Mouse (Mus musculus): ENCODE results near the gene Sparcl1.

Sparcl1 gene

GRCm38 (mm10) chr5:104113491-104114172 is at the start of gene Sparcl1:
Gene Sparcl1, minus strand, starts transcription at chr5:104113733.
- DNase-seq (ENCODE audit: low spot score) = no peak

- DNase-seq (ENCODE audit: low spot score) = no peak
These were observed 47.9 kb upstream of the Sparcl1 start for GRCm38 (mm10) chr5:104161390-104161789.

DNA sequence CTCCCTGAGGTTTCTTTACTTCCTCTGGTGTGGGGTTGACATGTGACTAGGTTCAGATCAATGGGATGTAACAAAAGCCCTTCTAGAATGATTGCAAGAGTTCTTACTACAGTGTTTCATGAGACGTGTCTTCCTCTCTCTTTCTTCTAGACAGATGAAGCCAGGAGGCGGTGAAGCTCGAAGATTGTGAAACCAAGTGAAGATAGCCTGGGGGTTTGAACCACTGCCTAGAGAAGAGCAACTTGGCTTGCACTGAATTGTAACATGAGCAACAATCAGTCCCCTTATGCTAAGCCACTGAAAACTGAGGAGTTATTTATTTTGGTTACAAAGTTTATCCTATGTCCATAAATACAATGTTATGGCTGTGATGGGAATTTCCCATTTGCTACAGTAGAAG is 47.0 kb upstream of the Sparcl1 start:
- DNase-seq (ENCODE audit: low spot score) = no peak

DNA sequence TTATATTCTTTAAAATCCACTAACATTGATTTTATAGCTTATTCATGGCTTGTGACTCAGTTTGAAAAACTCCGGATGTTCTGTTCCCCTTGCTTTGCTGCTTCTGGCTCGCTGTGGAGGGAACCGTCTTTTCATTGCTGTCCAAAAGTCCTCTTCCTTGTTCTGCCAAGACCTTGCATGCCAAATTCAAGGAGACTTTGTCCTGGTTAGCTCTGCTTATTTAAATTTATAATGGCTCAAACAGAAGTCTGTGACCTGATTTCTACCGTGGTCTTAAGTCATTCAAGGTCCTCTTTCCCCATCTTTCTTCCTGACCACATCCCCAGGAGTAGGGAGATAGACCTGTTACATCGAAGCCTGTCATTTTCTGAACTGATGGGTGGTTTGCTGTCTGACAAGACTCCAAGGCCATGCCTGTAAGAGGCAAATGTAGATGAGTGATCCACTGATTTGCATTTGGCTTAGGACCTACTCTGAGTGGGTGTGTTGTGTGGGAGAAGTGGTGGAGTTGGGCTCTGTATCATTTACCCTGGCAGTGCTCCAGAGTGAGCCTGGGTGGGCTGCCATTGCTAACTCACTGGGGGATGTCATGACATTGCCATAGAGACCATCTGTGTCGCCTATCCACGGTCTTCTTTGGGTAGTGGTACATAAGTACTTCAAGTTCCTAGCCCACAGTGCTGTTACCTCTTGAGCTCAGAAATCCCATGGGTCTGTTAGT is 45.0 kb upstream of the Sparcl1 start:
- peak; percentile 10 for DNase-seq (ENCODE audit: low spot score)

DNA sequence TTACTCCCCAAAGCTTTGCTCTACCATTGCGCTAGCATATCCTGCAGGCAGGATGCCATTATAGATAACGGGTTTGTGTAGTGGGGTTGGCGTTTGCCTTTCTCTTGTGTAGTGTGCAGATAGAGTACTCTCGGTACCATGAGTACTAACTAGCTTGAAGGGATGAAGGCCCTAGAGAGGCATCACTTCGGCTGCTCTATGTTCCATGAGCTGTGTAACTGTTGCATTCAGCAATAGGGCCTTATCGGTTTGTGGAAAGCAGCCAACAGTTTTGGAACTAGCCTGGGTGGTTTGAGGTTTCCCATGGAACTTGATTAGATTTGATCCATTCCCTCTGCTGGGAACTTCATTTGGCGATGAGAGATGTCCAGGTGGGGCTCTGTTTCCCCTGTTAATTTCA is 44.2 kb upstream of the Sparcl1 start:
- DNase-seq (ENCODE audit: low spot score) = no peak

- no peak for DNase-seq (ENCODE audit: low spot score)
These were observed 36.7 kb upstream of the Sparcl1 start for GRCm38 (mm10) chr5:104150196-104150595.

DNA sequence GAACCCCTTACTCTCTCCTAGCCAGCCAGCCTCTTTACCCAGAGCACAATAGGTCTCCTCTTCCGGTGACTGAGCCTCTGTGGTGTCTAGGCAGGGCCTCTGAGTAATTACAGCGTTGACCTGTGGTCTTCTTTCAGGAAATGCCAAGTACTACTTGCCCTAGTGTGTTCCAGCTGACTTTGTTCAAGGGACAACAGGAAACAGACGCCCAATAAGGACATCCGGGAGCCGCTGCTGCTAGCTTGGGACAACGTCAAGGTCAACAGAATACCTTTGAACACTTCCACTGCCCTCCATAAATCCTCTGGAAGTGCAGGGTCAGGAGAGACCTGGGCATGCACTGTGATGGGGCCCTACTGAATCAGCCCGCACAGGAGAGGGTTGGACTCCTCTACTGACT is 35.8 kb upstream of the Sparcl1 start:
- DNase-seq (ENCODE audit: low spot score) = no peak

DNA sequence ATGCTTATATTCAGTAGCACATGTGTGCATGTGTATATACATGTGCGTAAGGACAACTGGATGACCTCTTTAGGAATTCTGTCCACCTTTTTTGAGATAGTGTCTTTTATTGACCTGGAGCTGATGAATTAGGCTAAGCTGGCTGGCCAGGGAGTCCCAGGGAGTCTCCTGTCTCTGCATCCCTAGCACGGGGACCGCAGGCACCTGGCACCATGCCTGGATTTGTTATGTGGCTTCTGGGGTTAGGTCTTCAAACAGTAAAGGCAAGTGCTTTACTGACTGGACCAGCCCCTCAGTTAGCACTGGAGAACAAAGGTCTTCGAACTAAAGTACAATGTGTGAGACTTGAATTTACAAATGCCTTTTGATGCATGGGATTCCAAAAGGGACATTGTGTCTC is 30.5 kb upstream of the Sparcl1 start:
- no peak for DNase-seq (ENCODE audit: low spot score)

DNA sequence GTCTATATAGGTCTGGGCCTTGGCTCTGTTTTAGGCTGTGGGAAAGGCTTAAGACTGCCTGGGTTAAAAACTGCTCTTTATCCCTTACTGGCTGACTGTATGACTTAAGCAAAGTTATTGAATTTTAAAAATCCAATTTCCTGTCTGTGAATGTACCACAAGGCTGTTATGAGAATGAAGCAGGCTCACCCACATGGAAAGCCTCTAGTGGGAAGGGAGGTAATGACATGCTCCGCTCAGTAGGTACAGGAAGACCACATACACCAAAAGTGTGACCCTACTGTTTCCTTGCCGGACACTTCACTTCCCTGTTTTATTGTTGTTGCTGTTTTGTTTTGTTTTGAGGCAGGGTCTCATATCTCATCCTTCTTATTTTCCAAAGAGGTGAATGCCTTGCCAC is 27.5 kb upstream of the Sparcl1 start:
- no peak for DNase-seq (ENCODE audit: low spot score)

DNA sequence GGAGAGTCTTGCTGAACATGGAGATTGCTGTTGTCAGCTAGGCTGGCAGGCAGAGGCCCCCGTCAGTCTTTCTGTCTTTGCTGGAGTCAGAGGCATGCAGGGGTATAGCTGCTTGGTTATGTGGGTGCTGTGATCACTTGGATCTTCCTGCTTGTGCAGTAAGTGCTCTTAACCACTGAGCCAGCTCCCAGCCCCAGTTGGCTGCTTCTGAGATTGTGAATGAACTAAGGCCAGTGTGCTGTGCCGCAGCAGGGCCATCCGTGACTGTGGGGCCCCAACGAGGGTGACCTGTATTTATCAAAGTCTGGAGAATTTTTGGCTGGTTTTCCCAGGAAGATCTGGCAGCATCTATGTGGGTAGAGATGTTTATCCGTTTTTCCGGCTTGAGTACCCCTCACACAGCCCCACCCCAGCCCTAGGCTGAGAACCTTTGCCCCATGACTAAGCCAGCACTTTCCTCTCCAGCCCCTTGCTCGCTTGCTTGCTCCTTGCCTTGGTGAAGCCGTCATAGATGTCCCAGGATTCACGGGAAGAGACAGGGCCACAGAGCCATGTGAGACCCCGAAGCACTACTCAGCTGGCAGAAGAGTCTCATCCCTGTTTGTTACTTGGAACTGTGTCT is 24.5 kb upstream of the Sparcl1 start:
- no peak for DNase-seq (ENCODE audit: low spot score)

DNA sequence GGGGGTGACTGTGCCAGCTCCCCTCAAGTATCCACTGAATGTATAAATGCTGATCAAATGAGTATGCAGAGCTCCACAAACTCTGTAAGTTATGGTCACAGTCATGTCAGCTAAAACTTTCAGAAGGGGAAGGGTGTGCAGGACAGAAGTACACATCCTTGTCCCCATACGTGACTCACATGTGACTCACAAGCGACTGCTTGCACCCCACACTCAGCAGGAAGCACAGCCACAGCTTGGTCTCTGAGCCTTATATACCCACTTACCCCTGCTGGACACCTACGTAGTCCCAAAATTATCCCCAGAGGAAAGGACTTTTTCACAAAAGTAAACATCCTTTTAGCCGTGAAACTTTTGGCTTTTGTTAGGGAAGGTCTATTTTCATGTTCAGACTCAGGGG is 20.2 kb upstream of the Sparcl1 start:
- no peak for DNase-seq (ENCODE audit: low spot score)

- DNase-seq (ENCODE audit: low spot score) = no peak
These were observed 18.0 kb upstream of the Sparcl1 start for GRCm38 (mm10) chr5:104131544-104131943.

DNA sequence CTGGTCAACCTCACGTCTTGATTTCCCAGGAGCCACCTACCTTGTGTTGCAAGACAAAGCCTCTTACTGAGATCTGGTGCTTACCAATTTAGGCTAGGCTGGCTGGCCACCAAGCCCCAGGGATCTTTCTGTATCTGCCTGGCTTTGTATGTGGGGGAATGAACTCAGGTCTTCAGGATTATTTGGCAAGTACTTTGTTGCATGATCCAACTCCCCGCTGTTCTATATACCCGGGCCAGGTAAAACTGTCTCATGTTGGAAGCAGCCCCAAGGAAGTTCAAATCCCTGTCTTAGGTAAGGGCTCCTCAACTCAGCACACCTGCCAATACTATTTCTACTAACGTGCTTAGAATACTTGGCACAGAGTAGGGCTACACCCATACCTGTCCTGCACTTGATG is 17.4 kb upstream of the Sparcl1 start:
- DNase-seq (ENCODE audit: low spot score) = no peak

DNA sequence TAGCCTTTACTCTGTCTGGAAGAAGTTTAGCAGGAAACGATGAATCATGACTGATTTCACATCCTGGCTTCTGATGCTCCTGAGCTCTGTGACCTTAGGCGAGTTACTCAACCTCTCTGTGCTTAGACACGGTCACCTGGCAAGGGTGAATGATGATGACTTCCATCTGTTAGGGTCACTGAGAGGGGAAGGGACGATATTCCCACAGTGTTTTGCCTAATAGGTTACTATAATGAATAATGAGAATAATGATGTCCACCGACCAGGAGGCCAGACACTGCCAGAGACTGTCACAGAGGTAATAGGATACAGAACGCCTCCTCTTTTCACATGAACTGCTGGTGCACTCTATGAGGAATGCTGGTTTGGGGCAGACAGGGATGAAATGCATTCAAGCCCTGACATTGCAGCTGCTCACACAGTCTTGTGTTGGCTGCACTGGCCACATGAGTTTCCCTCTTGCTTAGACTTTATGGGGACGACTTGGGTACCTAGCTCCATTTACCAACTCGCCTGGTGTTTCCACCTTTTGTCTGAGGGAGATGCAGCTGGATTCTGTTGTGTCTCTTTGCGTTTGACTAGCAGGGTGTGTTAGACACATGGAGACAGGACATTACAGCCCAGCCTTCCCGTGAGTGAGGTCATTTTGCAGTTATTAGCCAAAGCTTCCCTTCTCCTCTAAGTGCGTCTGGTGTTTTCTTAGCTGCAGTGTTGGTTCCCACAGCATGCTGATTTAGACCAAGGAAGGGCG is 14.9 kb upstream of the Sparcl1 start:
- no peak for DNase-seq (ENCODE audit: low spot score)

DNA sequence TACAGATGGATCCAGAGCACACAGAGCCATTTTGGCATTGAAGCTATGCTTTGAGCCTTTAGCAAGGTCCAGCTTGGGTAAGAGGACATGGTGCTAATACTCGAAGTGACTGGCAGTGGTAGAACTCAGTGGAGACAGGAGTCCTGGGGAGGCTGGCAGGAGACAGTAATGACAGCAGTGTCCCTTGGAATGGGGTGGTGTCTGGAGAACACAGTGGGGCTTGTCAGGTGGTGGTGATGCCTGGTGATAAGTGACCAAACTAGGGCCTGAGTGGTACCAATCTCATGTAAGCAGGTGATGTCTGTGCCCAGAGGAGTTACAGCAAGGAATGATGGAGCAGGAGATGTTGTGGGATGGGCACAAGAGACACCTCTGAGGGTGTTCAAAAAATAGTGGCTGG is 13.8 kb upstream of the Sparcl1 start:
- DNase-seq (ENCODE audit: low spot score) = no peak

DNA sequence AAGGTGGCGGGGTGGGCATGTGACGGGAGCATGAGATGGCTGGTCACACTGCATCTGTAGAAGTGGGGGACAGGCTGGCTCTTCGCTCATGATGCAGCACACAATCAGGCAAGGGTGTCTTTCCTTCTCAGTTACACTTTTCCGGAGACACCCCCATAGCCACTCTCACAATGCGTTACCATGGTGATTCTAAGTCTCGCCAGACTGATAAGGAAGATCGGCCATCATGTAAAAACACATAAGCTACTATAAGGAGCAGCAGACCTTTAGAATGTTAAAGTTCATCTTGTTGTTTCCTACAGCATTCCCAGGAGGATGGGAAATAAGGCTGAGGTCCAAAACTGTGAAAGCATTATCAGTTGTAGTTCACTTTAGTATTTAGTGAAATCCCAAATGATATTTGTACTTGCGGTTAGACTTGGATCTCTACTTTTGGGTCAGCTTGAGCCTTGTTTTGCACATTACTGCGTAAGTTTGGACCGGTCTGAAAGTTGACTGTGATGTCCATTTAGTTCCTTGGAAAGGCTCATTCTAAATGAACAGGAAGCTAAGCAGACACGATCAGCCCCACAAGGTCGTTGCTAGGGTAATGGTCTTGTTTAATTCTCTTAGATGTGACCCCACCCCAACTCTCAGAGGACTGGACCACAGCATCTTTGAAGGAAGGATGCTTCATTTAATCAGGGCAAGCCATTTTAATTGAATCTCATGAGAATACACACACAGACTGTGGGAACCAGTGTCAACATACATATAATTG is 13.2 kb upstream of the Sparcl1 start:
- no peak for DNase-seq (ENCODE audit: low spot score)

DNA sequence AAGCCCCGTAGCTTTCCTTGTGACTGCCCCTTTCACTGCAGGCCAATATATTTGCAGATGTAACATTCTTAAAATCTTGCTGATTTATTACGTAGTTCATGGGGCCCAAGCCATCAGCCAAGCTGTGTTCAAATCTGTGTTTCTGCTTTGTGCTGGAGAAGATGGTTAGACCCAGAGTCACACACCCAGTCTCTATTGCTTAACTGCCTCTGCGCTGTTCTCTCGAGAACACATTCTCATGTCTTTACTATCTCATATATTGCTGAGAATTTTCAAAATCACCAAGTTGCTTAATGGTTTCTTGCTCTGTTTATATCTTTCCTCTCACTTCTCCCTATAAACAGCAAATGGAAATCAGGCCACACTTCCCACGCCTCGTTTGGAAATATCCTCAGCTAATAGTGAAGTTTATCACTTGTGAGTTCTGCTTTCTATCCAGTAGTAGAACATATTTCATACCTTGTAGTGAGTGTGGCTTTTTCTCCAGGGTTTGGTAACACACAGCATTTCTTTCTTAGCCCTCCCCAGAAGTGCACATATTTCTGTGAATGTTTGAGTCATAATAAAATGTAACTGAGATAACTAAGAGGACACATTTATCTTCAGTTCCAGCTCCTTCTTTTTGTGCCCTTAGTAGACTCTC is 10.6 kb upstream of the Sparcl1 start:
- DNase-seq (ENCODE audit: low spot score) = no peak

- DNase-seq (ENCODE audit: low spot score) = no peak
These were observed 2.4 kb upstream of the Sparcl1 start for GRCm38 (mm10) chr5:104115890-104116289.

DNA sequence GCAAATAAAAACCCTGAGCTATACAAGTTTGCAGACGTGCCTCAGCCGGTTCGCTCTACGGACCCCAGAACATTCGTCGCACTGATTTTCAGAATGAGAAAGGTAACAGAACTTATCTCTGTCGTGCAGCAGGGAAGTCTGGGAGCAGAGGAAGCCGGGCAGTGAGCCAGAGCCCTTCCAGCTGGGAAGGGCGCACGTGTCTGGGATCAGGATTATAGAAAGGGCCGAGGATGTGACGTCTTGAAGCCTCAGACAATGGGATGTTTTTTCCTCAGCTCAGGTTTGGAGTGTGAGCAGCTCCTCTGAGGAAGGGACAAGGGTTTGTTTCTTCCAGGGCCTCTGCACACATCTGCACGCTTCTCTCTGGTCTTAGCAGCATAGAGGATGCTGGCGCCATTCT is 1.6 kb upstream of the Sparcl1 start:
- DNase-seq (ENCODE audit: low spot score) = no peak

DNA sequence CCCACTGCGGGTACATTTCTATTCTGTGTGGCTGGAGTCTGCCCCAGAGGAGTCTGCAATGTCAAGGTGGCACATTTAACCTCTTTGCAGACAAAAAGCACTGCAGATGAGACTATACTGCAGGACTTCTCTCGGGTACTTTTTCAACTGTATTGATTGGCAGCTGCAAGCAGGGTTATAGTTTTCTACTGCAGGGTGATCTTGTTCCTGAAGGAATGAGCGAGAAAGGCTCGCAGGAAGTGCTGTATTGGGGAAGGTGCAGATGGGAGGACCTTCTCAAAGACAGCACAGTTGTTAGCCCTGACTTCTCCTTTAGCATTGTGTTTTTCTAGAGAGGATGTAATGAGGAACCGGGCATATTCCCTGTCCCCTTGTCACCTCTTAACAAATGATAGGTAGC is 1.0 kb downstream of the Sparcl1 start:
- no peak for DNase-seq (ENCODE audit: low spot score)

GRCm38 (mm10) chr5:104112016-104112415 is 1.5 kb downstream of the Sparcl1 start:
- no peak for DNase-seq (ENCODE audit: low spot score)
